Mouse (Mus musculus): ENCODE data around the gene Adora2a.
"Not testable (repeated sequence)": the region's sequence is repeated elsewhere in the genome, so short reads cannot be mapped to it uniquely, and the experiment has no call there.

Gene Adora2a

DNA sequence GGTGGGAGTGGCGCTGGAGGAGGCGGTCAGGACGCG is at the start of gene Adora2a:
Gene Adora2a, plus strand, starts transcription at position 6 of the 36 bp plus-strand sequence.
- no peak for DNase-seq (ENCODE audit: low read depth, low spot score)

GRCm38 (mm10) chr10:75273020-75273419 is 43.7 kb upstream of the Adora2a start:
- no peak for DNase-seq (ENCODE audit: low read depth, low spot score)

GRCm38 (mm10) chr10:75276427-75277013 is 40.2 kb upstream of the Adora2a start:
- DNase-seq (ENCODE audit: low read depth, low spot score) = no peak

GRCm38 (mm10) chr10:75277501-75277900 is 39.2 kb upstream of the Adora2a start:
- DNase-seq (ENCODE audit: low read depth, low spot score) = peak; percentile 40

DNA sequence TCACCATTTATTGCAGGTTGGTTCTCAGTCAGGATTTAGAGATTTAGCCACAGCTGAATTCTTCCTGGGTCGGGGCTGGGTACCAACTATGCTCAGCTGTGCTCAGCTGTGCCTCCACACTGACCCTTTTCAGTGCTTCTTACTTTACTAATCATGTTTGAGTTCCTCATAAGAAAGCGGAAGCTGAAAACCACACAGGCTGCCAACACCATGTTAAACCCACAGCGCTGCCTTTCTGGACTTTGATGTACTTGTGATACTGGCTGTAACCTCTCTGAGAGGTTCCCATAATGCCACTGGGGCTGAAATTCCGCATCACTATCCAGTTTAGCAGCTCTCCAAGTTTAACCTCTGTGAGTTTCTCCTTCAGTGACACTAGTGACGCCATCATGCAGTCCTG is 34.0 kb upstream of the Adora2a start:
- DNase-seq (ENCODE audit: low read depth, low spot score) = no peak

GRCm38 (mm10) chr10:75283821-75284220 is 32.9 kb upstream of the Adora2a start:
- no peak for DNase-seq (ENCODE audit: low read depth, low spot score)

- DNase-seq (ENCODE audit: low read depth, low spot score) = no peak
Observed at GRCm38 (mm10) chr10:75288579-75288978, 28.1 kb upstream of the Adora2a start.

GRCm38 (mm10) chr10:75289392-75289791 is 27.3 kb upstream of the Adora2a start:
- DNase-seq (ENCODE audit: low read depth, low spot score) = no peak

- no peak for DNase-seq (ENCODE audit: low read depth, low spot score)
Observed at GRCm38 (mm10) chr10:75290650-75291049, 26.0 kb upstream of the Adora2a start.

DNA sequence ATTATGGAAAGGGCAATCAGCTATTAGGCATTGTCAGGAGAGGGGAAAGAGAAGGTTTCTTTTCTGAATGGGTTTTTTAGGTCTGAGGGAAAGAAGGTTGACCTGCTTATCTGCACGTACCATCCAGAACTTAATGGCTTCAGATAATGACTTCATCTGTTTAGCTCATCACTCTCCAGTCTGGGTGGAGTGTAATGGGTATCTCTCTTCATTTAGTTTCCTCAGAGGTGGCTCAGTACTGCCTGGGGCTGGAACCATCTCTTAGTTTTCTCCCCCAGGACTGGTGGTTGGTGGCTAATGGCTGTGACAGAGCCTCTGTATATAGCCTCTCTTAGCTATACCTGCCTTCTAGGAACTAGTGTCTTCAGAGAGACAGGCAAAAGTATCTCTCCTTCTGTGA is 25.3 kb upstream of the Adora2a start:
- DNase-seq (ENCODE audit: low read depth, low spot score) = no peak

- not testable (repeated sequence) for DNase-seq (ENCODE audit: low read depth, low spot score)
Observed at GRCm38 (mm10) chr10:75292206-75292605, 24.5 kb upstream of the Adora2a start.

GRCm38 (mm10) chr10:75293288-75293687 is 23.4 kb upstream of the Adora2a start:
- no peak for DNase-seq (ENCODE audit: low read depth, low spot score)

GRCm38 (mm10) chr10:75294362-75294761 is 22.3 kb upstream of the Adora2a start:
- DNase-seq (ENCODE audit: low read depth, low spot score) = no peak

- DNase-seq (ENCODE audit: low read depth, low spot score) = no peak
Observed at GRCm38 (mm10) chr10:75294926-75295325, 21.8 kb upstream of the Adora2a start.

- DNase-seq (ENCODE audit: low read depth, low spot score) = no peak
Observed at GRCm38 (mm10) chr10:75298608-75299007, 18.1 kb upstream of the Adora2a start.

DNA sequence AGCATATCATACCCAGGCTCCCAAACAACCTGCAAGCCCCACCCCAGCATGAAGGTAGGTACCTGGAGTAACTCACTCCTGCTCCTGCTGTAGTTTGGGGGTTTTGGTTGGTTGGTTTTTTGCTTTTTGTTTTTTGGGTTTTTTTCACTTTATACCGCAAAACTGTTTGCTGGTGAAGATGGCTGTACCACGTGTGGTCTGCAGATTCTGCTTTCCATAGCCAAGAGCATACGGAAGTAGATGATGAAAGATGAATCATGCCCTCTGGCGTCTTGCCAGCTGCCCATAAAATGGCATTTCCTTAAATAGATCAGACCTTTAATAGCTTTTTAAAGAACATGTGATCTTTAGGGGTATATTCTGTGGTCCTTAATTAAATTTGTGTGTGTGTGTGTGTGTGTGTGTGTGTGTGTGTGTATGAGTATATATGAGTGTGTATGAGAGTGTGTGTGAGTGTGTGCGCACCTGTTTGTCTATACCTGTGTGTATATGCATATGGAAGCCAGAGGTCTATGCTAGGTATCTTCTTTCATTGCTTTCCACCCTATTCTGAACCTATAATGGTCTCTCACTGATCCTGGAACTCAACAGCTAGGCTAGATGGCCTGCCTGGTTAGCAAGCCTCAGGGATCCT is 16.8 kb upstream of the Adora2a start:
- peak; percentile 90 for DNase-seq (ENCODE audit: low read depth, low spot score)

DNA sequence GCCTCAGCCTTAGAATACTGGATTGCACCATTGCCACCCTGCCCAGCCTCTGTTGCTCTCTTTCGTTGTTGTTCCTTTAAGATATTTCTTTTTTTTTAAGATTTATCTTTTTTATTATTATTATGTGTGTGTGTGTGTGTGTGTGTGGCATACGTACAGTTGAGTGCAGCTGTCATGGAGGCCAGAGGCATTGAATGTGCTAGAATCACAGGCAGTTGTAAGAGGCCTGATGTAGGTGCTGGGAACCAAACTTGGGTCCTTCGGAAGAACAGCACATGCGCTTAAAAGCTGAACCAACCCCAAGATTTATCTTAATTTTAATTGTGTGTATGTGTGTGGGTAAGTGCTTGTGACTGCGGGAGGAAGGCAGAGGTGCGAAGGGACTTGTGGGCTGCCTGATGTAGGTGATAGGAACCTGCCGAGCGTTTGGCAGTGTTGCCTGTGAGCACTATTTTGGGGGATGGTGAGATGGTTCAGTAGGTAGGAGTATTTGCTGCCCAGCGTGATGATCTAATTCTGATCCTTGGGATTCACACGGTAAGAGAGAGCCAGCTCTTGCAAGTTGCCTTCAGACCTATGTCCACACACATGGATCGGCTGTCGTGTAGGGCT is 15.4 kb upstream of the Adora2a start:
- peak; percentile 37 for DNase-seq (ENCODE audit: low read depth, low spot score)

DNA sequence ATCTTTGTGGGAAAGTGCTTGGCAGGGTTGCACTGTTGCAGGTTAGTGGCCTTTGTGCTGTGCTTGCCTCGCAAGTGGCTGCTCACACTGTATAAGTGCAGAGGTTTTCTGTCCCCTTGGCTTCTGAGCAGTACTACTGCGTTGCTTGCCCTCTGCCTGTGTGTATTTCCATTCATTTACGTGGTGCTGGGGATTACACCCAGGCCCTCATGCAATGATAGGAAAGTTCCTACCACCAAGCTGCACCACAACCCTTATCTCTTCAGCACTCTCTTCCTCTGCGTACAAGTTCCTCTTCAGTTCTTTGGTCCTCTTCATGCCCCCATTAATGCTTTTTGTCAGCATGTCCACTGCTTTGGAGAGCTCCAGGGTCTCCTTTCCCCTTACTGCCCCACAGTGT is 14.7 kb upstream of the Adora2a start:
- DNase-seq (ENCODE audit: low read depth, low spot score) = no peak

GRCm38 (mm10) chr10:75302536-75302935 is 14.1 kb upstream of the Adora2a start:
- DNase-seq (ENCODE audit: low read depth, low spot score) = no peak

GRCm38 (mm10) chr10:75303324-75304048 is 13.2 kb upstream of the Adora2a start:
- peak; percentile 91 for DNase-seq (ENCODE audit: low read depth, low spot score)

DNA sequence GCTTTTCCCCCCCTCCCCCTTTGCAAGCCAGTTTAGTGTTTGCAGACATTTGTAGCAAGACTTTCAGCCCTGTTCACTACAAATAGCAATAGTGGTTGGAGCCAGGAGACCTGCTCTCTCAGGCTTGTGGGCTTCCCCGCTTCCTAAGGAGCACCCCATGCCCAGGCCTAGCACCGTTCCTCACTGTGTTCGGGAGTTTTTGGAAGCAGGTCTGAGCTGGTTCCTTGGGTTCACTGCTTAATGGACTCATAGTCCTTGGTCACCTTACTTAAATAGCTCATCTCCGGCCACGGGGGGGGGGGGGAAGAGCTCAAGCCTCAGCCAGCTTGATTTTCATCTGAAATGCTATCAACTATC is 12.7 kb upstream of the Adora2a start:
- no peak for DNase-seq (ENCODE audit: low read depth, low spot score)

DNA sequence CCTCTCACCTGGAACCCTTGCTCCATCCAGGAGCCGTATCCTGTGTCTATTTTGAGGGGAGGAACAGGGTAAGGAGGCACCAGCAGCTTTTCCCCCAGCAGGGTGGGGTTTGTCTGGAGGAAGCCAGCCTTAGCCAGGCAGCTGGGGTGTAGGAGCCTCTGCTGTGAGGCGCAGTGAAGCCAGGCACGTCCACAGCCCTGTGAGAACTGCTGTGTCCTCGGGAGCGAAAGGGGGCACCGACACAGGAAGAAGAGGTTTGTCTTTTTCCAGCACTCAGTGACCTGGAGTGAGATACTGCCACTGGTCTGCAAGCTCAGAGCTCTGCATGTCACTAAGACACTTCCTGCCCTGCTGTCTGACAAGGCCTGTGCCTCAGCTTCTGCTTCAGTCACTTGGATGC is 12.3 kb upstream of the Adora2a start:
- peak; percentile 44 for DNase-seq (ENCODE audit: low read depth, low spot score)

DNA sequence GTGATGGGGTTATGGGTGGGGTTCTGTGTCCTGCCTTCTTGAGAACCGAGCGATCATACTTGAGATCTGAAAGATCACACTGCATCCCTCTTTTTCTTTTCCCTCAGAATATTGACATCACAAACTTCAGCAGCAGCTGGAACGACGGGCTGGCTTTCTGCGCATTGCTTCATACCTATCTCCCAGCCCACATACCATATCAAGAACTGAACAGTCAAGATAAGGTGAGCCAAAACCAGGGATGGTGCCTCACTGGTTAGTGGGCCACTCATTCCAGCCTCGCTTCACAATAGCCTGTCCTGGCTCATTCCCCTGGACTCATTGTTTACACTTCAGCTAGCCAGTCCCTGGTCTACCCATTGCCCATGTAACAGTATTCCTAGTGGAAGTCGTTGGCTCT is 9.5 kb upstream of the Adora2a start:
- no peak for DNase-seq (ENCODE audit: low read depth, low spot score)

Measured in brain, adult 2 months (tissue).